Mouse (Mus musculus) lung, postnatal 0 days (tissue): ENCODE data around the gene Iqgap2. TPM values are rescaled to one million over a fixed set of nuclear protein-coding genes. Genes with fewer than 3 reads are reported as not detected.

Experiments used
- ATAC-seq: fragments of 200-750 bp; cut with Nextera tagmentation; 2 replicates; pipeline ENCODE4 v1.8.0; 2017; ENCODE audit warnings: moderate library complexity
- DNase-seq: peaks from one replicate; pipeline ENCODE4 v3.0.0-alpha.2; 2016; ENCODE audit warnings: low spot score
- H3K27ac ChIP-seq: fragments of 300-500 bp; sonication (generic); 2 replicates; pipeline ENCODE4 v1.5.1; 2014; ENCODE audit warnings: antibody characterized with exemption, mild to moderate bottlenecking, low read length, mixed read lengths
- H3K27me3 ChIP-seq: fragments of 300-500 bp; sonication (generic); replicated peaks from 2 replicates; pipeline ENCODE4 v1.6.1; 2014; ENCODE audit warnings: low read length, mixed read lengths; ENCODE audit not compliant: insufficient read depth
- H3K36me3 ChIP-seq: fragments of 300-500 bp; sonication (generic); 2 replicates; pipeline ENCODE4 v1.6.1; 2014; ENCODE audit warnings: low read length, mixed read lengths; ENCODE audit not compliant: insufficient read depth
- H3K4me1 ChIP-seq: fragments of 300-500 bp; sonication (generic); 2 replicates; pipeline ENCODE4 v1.6.1; 2014; ENCODE audit warnings: antibody characterized with exemption, low read depth, low read length, mixed read lengths; ENCODE audit not compliant: insufficient read depth
- H3K4me2 ChIP-seq: fragments of 300-500 bp; sonication (generic); replicated peaks from 2 replicates; pipeline ENCODE4 v1.6.1; 2014; ENCODE audit warnings: low read depth, mild to moderate bottlenecking, low read length, moderate library complexity, mixed read lengths
- H3K4me3 ChIP-seq: fragments of 300-500 bp; sonication (generic); 2 replicates; pipeline ENCODE4 v1.5.1; 2014; ENCODE audit warnings: low read depth, low read length
- H3K9ac ChIP-seq: fragments of 300-500 bp; sonication (generic); replicated peaks from 2 replicates; pipeline ENCODE4 v1.6.1; 2014; ENCODE audit warnings: low read depth, mild to moderate bottlenecking
- H3K9me3 ChIP-seq: fragments of 300-500 bp; sonication (generic); 2 replicates; pipeline ENCODE4 v1.6.1; 2016; ENCODE audit warnings: low read length, mixed read lengths
- CTCF ChIP-seq: IDR thresholded peaks from 2 replicates; pipeline ENCODE4 v1.5.1; 2016; ENCODE audit warnings: antibody characterized with exemption, mild to moderate bottlenecking
- EP300 ChIP-seq: IDR thresholded peaks from 2 replicates; pipeline ENCODE4 v1.6.1; 2016; ENCODE audit warnings: antibody characterized with exemption, mild to moderate bottlenecking, control low read depth
- WGBS: fragments of 180-500 bp; shearing (Covaris S2); extraction: QIAGEN DNeasy Blood & Tissue Kit; methylation state at CpG from one replicate; pipeline ENCODE4 v1.1.7; 2014; 5-methylcytosine and 5-hydroxymethylcytosine counted together
- polyA plus RNA-seq: library from polyadenylated mRNA; unstranded; fragments of >200 nt; fragmentation: Nextera tagmentation; extraction: Ambion mirVana; gene quantifications from 2 replicates; pipeline ENCODE4 v1.2.1, GENCODE M21; 2015

The Iqgap2 gene
- polyA plus RNA-seq, 1 experiment from 2014 or later, result 2.7 TPM

GRCm38 (mm10) chr13:95714271-95714975 is 177.3 kb downstream of the Iqgap2 start:
- WGBS, result 46% methylated on average over 3 of the region's 3 CpGs
- Histone ChIP-seq H3K36me3 (no peaks in the 10 kb centered on the region), H3K4me1 (no peaks in the 10 kb centered on the region), H3K27me3 (no peaks in the 10 kb centered on the region), H3K4me3 (no peak overlapping the region), H3K27ac (no peak overlapping the region), H3K9me3 (no peaks in the 10 kb centered on the region), H3K4me2 (no peak overlapping the region), H3K9ac (no peak overlapping the region)
- ATAC-seq, result no peak
- no peak for DNase-seq
- TF ChIP-seq CTCF (no peak), EP300 (no peak)

- H3K9me3 ChIP-seq, result no peaks in the 10 kb centered on the region
- no peak overlapping the region for H3K4me2 ChIP-seq
- ATAC-seq, result no peak
- TF ChIP-seq EP300 (no peak), CTCF (no peak)
- DNase-seq, result no peak
- no peaks in the 10 kb centered on the region for H3K27me3 ChIP-seq
- H3K27ac ChIP-seq, result no peak overlapping the region
- H3K4me1 ChIP-seq, result no peaks in the 10 kb centered on the region
- no peak overlapping the region for H3K9ac ChIP-seq
- H3K36me3 ChIP-seq, result no peaks in the 10 kb centered on the region
- 86% methylated on average over 9 of the region's 9 CpGs for WGBS
- H3K4me3 ChIP-seq, result no peak overlapping the region
Observed at GRCm38 (mm10) chr13:95712570-95713268, 179.0 kb downstream of the Iqgap2 start.

- no peak for TF ChIP-seq CTCF
- TF ChIP-seq EP300, result no peak
- Histone ChIP-seq H3K27ac (no peak overlapping the region), H3K4me3 (no peak overlapping the region), H3K9me3 (no peaks in the 10 kb centered on the region), H3K4me1 (no peaks in the 10 kb centered on the region), H3K9ac (no peak overlapping the region), H3K4me2 (no peak overlapping the region), H3K27me3 (no peaks in the 10 kb centered on the region), H3K36me3 (no peaks in the 10 kb centered on the region)
- DNase-seq (no peak), ATAC-seq (no peak)
Observed at GRCm38 (mm10) chr13:95712054-95712453, 179.7 kb downstream of the Iqgap2 start.

GRCm38 (mm10) chr13:95705589-95705988 is 186.1 kb downstream of the Iqgap2 start:
- Histone ChIP-seq H3K4me3 (no peak overlapping the region), H3K4me1 (no peaks in the 10 kb centered on the region), H3K36me3 (no peaks in the 10 kb centered on the region), H3K9ac (no peak overlapping the region), H3K27ac (no peak overlapping the region), H3K4me2 (no peak overlapping the region), H3K9me3 (no peaks in the 10 kb centered on the region), H3K27me3 (no peaks in the 10 kb centered on the region)
- DNase-seq (peak; percentile 72), ATAC-seq (peak; percentile 69)
- WGBS, result 69% methylated on average over 6 of the region's 6 CpGs
- TF ChIP-seq CTCF, result no peak
- TF ChIP-seq EP300, result peak; percentile 26; the same call in 1 of the 2 replicates

- no peak for ATAC-seq
Observed at GRCm38 (mm10) chr13:95703376-95703775, 188.3 kb downstream of the Iqgap2 start.

GRCm38 (mm10) chr13:95697874-95698273 is 193.8 kb downstream of the Iqgap2 start:
- no peak for DNase-seq
- WGBS, result 48% methylated on average over 6 of the region's 6 CpGs
- no peaks in the 10 kb centered on the region for H3K9me3 ChIP-seq

More at GRCm38 (mm10) chr13:95703376-95703775, 188.3 kb downstream of the Iqgap2 start:
- TF ChIP-seq EP300 (no peak), CTCF (no peak)
- Histone ChIP-seq H3K9ac (no peak overlapping the region), H3K27me3 (no peaks in the 10 kb centered on the region), H3K9me3 (no peaks in the 10 kb centered on the region), H3K27ac (no peak overlapping the region), H3K36me3 (no peaks in the 10 kb centered on the region), H3K4me1 (peaks cover 3% of the 10 kb centered on the region; the same call in 1 of the 2 replicates), H3K4me2 (no peak overlapping the region), H3K4me3 (no peak overlapping the region)
- 53% methylated on average over 5 of the region's 5 CpGs for WGBS
- peak; percentile 31 for DNase-seq

More at GRCm38 (mm10) chr13:95697874-95698273, 193.8 kb downstream of the Iqgap2 start:
- Histone ChIP-seq H3K27me3 (no peaks in the 10 kb centered on the region), H3K4me3 (no peak overlapping the region), H3K4me1 (peaks cover 9% of the 10 kb centered on the region; the same call in 1 of the 2 replicates), H3K27ac (no peak overlapping the region), H3K4me2 (no peak overlapping the region), H3K36me3 (no peaks in the 10 kb centered on the region), H3K9ac (no peak overlapping the region)
- TF ChIP-seq CTCF, result no peak
- no peak for TF ChIP-seq EP300
- ATAC-seq, result no peak
